Mouse (Mus musculus) midbrain, embryonic 16.5 days (tissue): ENCODE results near the gene Tas2r109. TPM values are rescaled to one million over a fixed set of nuclear protein-coding genes. Genes with fewer than 3 reads are reported as not detected.
"Not testable (repeated sequence)": the region's sequence is repeated elsewhere in the genome, so short reads cannot be mapped to it uniquely, and the experiment has no call there.

Experiments
- ATAC-seq: fragments of 200-750 bp; cut with Nextera tagmentation; 2 replicates; pipeline ENCODE4 v1.8.0; 2017; ENCODE audit warnings: moderate TSS enrichment
- H3K27ac ChIP-seq: fragments of 300-500 bp; sonication (generic); 2 replicates; pipeline ENCODE4 v1.5.1; 2014; ENCODE audit warnings: mild to moderate bottlenecking, low read length, mixed read lengths
- H3K27me3 ChIP-seq: fragments of 300-500 bp; sonication (generic); 2 replicates; pipeline ENCODE4 v1.6.1; 2014; ENCODE audit warnings: low read depth, low read length, mixed read lengths; ENCODE audit not compliant: control insufficient read depth, insufficient read depth
- H3K36me3 ChIP-seq: fragments of 300-500 bp; sonication (generic); 2 replicates; pipeline ENCODE4 v1.6.1; 2014; ENCODE audit warnings: mild to moderate bottlenecking, low read length, moderate library complexity, mixed read lengths; ENCODE audit not compliant: control insufficient read depth, insufficient read depth
- H3K4me1 ChIP-seq: fragments of 300-500 bp; sonication (generic); 2 replicates; pipeline ENCODE4 v1.6.1; 2014; ENCODE audit warnings: mild to moderate bottlenecking, low read length, mixed read lengths; ENCODE audit not compliant: control insufficient read depth, insufficient read depth
- H3K4me2 ChIP-seq: fragments of 300-500 bp; sonication (generic); 2 replicates; pipeline ENCODE4 v1.6.1; 2014; ENCODE audit warnings: mild to moderate bottlenecking, low read length, mixed read lengths
- H3K4me3 ChIP-seq: fragments of 300-500 bp; sonication (generic); 2 replicates; pipeline ENCODE4 v1.5.1; 2014; ENCODE audit warnings: low read depth, mild to moderate bottlenecking, low read length, moderate library complexity, mixed read lengths
- H3K9ac ChIP-seq: fragments of 300-500 bp; sonication (generic); 2 replicates; pipeline ENCODE4 v1.6.1; 2014; ENCODE audit warnings: low read depth, low read length, mixed read lengths
- H3K9me3 ChIP-seq: fragments of 300-500 bp; sonication (generic); replicated peaks from 2 replicates; pipeline ENCODE4 v1.6.1; 2014; ENCODE audit warnings: mild to moderate bottlenecking, low read length, mixed read lengths; ENCODE audit not compliant: control insufficient read depth, poor library complexity, severe bottlenecking
- whole genome bisulfite sequencing: fragments of 180-500 bp; shearing (Covaris S2); extraction: QIAGEN DNeasy Blood & Tissue Kit; methylation state at CpG from one replicate; pipeline ENCODE4 v1.1.7; 2014; 5-methylcytosine and 5-hydroxymethylcytosine counted together
- polyA plus RNA-seq: library from polyadenylated mRNA; unstranded; fragments of >200 nt; fragmentation: Nextera tagmentation; extraction: Ambion mirVana; gene quantifications from 2 replicates; pipeline ENCODE4 v1.2.1, GENCODE M21; 2015

The Tas2r109 gene
- polyA plus RNA-seq, result not detected in 2 replicates

GRCm38 (mm10) chr6:132980865-132981264 is at the start of gene Tas2r109:
TSS of gene Tas2r109 (minus strand) at chr6:132980965.
- H3K9me3 ChIP-seq, result no peaks in the 10 kb centered on the region
- no peak within 1 kb of the TSS for H3K27ac ChIP-seq
- H3K4me2 ChIP-seq, result no peak within 1 kb of the TSS
- no peak for ATAC-seq
- H3K27me3 ChIP-seq, result no peaks in the 10 kb centered on the region
- H3K36me3 ChIP-seq, result no peaks in the 10 kb centered on the region
- H3K9ac ChIP-seq, result no peak within 1 kb of the TSS
- H3K4me3 ChIP-seq, result no peak within 1 kb of the TSS
- H3K4me1 ChIP-seq, result no peaks in the 10 kb centered on the region
- 75% methylated on average over 2 of the region's 2 CpGs for WGBS

GRCm38 (mm10) chr6:132957819-132958218 is 22.9 kb downstream of the Tas2r109 start, which contains the start of gene Tas2r131:
TSS of gene Tas2r131 (minus strand) at chr6:132957919.
- Histone ChIP-seq H3K27ac (no peak within 1 kb of the TSS), H3K4me3 (no peak within 1 kb of the TSS), H3K9me3 (no peaks in the 10 kb centered on the region), H3K9ac (no peak within 1 kb of the TSS), H3K36me3 (no peaks in the 10 kb centered on the region), H3K4me2 (no peak within 1 kb of the TSS), H3K4me1 (no peaks in the 10 kb centered on the region), H3K27me3 (no peaks in the 10 kb centered on the region)
- 58% methylated on average over 1 of the region's 1 CpGs for WGBS
- no peak for ATAC-seq

DNA sequence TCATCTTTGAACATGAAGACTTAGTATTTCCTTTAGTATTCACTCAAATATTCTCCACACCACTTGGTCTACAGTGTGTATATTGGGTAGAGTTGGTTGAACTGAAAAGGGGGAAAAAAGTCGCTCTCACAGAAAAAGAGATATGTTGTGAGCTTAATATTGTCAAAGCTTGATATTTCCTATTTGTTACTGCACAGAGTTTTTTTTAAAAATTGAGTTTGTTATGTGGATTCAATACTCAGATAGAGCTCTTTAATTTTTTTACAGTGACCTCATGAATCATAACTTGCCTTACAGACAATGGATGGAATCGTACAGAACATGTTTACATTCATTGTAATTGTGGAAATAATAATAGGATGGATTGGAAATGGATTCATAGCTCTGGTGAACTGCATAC is 30.0 kb downstream of the Tas2r109 start, which contains the start of gene Tas2r129:
Gene Tas2r129, plus strand, starts transcription at position 301 of the 400 bp plus-strand sequence.
- Histone ChIP-seq H3K36me3 (no peaks in the 10 kb centered on the region), H3K9me3 (no peaks in the 10 kb centered on the region; the same call in 1 of the 2 replicates), H3K27me3 (no peaks in the 10 kb centered on the region), H3K4me3 (no peak within 1 kb of the TSS), H3K27ac (no peak within 1 kb of the TSS), H3K4me1 (no peaks in the 10 kb centered on the region), H3K9ac (no peak within 1 kb of the TSS), H3K4me2 (no peak within 1 kb of the TSS)
- ATAC-seq, result no peak
- 81% methylated on average over 2 of the region's 2 CpGs for WGBS

- not testable (repeated sequence) for H3K4me1 ChIP-seq, H3K36me3 ChIP-seq, H3K4me2 ChIP-seq, H3K4me3 ChIP-seq, ATAC-seq, H3K27ac ChIP-seq, H3K9me3 ChIP-seq, H3K9ac ChIP-seq, H3K27me3 ChIP-seq
Measured at GRCm38 (mm10) chr6:132941376-132941775, 39.4 kb downstream of the Tas2r109 start.

Other genes starting within 250 kb of the Tas2r109 start
- gene Tas2r115, start 242.9 kb downstream of the Tas2r109 start, polyA plus RNA-seq, result not detected in 2 replicates
- not detected in 2 replicates for gene Tas2r124, start 226.2 kb downstream of the Tas2r109 start, polyA plus RNA-seq
- not detected in 2 replicates for gene Tas2r102, start 218.8 kb downstream of the Tas2r109 start, polyA plus RNA-seq
- not detected in 2 replicates for gene Tas2r136, start 202.8 kb downstream of the Tas2r109 start, polyA plus RNA-seq
- gene Tas2r117, start 178.1 kb downstream of the Tas2r109 start, polyA plus RNA-seq, result not detected in 2 replicates
- not detected in 2 replicates for gene Tas2r123, start 133.8 kb downstream of the Tas2r109 start, polyA plus RNA-seq
- not detected in 2 replicates for gene Tas2r116, start 125.5 kb downstream of the Tas2r109 start, polyA plus RNA-seq
- gene Tas2r110, start 113.0 kb downstream of the Tas2r109 start, polyA plus RNA-seq, result not detected in 2 replicates
- gene Tas2r113, start 88.0 kb downstream of the Tas2r109 start, polyA plus RNA-seq, result not detected in 2 replicates
- not detected in 2 replicates for gene Tas2r125, start 71.3 kb downstream of the Tas2r109 start, polyA plus RNA-seq
- not detected in 2 replicates for gene Tas2r129, start 29.9 kb downstream of the Tas2r109 start, polyA plus RNA-seq
- not detected in 2 replicates for gene Tas2r131, start 23.0 kb downstream of the Tas2r109 start, polyA plus RNA-seq
- not detected in 2 replicates for gene Tas2r103, start 56.1 kb upstream of the Tas2r109 start, polyA plus RNA-seq
- not detected in 2 replicates for gene Tas2r140, start 74.9 kb upstream of the Tas2r109 start, polyA plus RNA-seq
- gene Smim10l1, start 123.9 kb upstream of the Tas2r109 start, polyA plus RNA-seq, result 137 TPM in 2 replicates